Mouse (Mus musculus): ENCODE measurements around the gene Tnfrsf1a. TPM values are rescaled to one million over a fixed set of nuclear protein-coding genes. Genes with fewer than 3 reads are reported as not detected.

Tnfrsf1a gene
- polyA plus RNA-seq, 1 experiment from 2014 or later, result 41.1 TPM

- no peak for TF ChIP-seq EP300 (IDR thresholded peaks at IDR 0.05; ENCODE audit: low read depth)
- TF ChIP-seq CTCF (IDR thresholded peaks at IDR 0.05; ENCODE audit: low read depth), result no peak
- Histone ChIP-seq H3K9me3 (ENCODE audit: low read length) (no peaks in the 10 kb centered on the region), H3K4me2 (ENCODE audit: low read depth, low read length) (0 out of 2 replicates have a peak overlapping the region, but pooled peaks have one; percentile 35), H3K4me1 (ENCODE audit: insufficient read depth) (peaks cover 6% of the 10 kb centered on the region), H3K4me3 (ENCODE audit: low read depth, low read length) (no peak overlapping the region), H3K9ac (replicated peaks) (no peak overlapping the region), H3K27ac (ENCODE audit: low read depth) (peak overlapping the region; percentile 51; the same call in 1 of the 2 replicates), H3K27me3 (ENCODE audit: insufficient read depth, low read length) (no peaks in the 10 kb centered on the region), H3K36me3 (replicated peaks; ENCODE audit: insufficient read depth, low read length) (no peaks in the 10 kb centered on the region)
- ATAC-seq (no peak; the same call in 1 of the 2 replicates), DNase-seq (no peak)
- WGBS (ENCODE audit: insufficient replicate concordance), result 52% methylated on average over 14 of the region's 14 CpGs
Observed at GRCm38 (mm10) chr6:125333112-125333899, 15.9 kb upstream of the Tnfrsf1a start.

- Histone ChIP-seq H3K36me3 (replicated peaks; ENCODE audit: insufficient read depth, low read length) (no peaks in the 10 kb centered on the region), H3K9me3 (ENCODE audit: low read length) (no peaks in the 10 kb centered on the region), H3K9ac (replicated peaks) (no peak overlapping the region), H3K4me2 (ENCODE audit: low read depth, low read length) (peak overlapping the region; percentile 35; the same call in 1 of the 2 replicates), H3K4me3 (ENCODE audit: low read depth, low read length) (no peak overlapping the region), H3K27ac (ENCODE audit: low read depth) (no peak overlapping the region), H3K27me3 (ENCODE audit: insufficient read depth, low read length) (no peaks in the 10 kb centered on the region), H3K4me1 (ENCODE audit: insufficient read depth) (peaks cover 9% of the 10 kb centered on the region)
- DNase-seq, result no peak
- 52% methylated on average over 2 of the region's 2 CpGs for whole genome bisulfite sequencing (ENCODE audit: insufficient replicate concordance)
- TF ChIP-seq CTCF (IDR thresholded peaks at IDR 0.05; ENCODE audit: low read depth) (no peak), EP300 (IDR thresholded peaks at IDR 0.05; ENCODE audit: low read depth) (no peak)
- ATAC-seq, result no peak
Observed at GRCm38 (mm10) chr6:125334356-125334755, 14.8 kb upstream of the Tnfrsf1a start.

GRCm38 (mm10) chr6:125338791-125339660 lies 10.1 kb upstream of the Tnfrsf1a start:
- DNase-seq (no peak), ATAC-seq (no peak)
- Histone ChIP-seq H3K36me3 (replicated peaks; ENCODE audit: insufficient read depth, low read length) (no peaks in the 10 kb centered on the region), H3K4me3 (ENCODE audit: low read depth, low read length) (no peak overlapping the region), H3K4me2 (ENCODE audit: low read depth, low read length) (no peak overlapping the region), H3K9ac (replicated peaks) (no peak overlapping the region), H3K27ac (ENCODE audit: low read depth) (no peak overlapping the region), H3K9me3 (ENCODE audit: low read length) (no peaks in the 10 kb centered on the region), H3K27me3 (ENCODE audit: insufficient read depth, low read length) (no peaks in the 10 kb centered on the region), H3K4me1 (ENCODE audit: insufficient read depth) (peaks cover 15% of the 10 kb centered on the region)
- 37% methylated on average over 9 of the region's 9 CpGs for WGBS (ENCODE audit: insufficient replicate concordance)
- TF ChIP-seq CTCF (IDR thresholded peaks at IDR 0.05; ENCODE audit: low read depth), result no peak
- no peak for TF ChIP-seq EP300 (IDR thresholded peaks at IDR 0.05; ENCODE audit: low read depth)

- Histone ChIP-seq H3K4me2 (ENCODE audit: low read depth, low read length) (no peak overlapping the region), H3K4me3 (ENCODE audit: low read depth, low read length) (no peak overlapping the region), H3K27ac (ENCODE audit: low read depth) (peak overlapping the region; percentile 65), H3K9me3 (ENCODE audit: low read length) (no peaks in the 10 kb centered on the region), H3K4me1 (ENCODE audit: insufficient read depth) (peaks cover 18% of the 10 kb centered on the region), H3K27me3 (ENCODE audit: insufficient read depth, low read length) (no peaks in the 10 kb centered on the region), H3K9ac (replicated peaks) (no peak overlapping the region), H3K36me3 (replicated peaks; ENCODE audit: insufficient read depth, low read length) (no peaks in the 10 kb centered on the region)
- WGBS (ENCODE audit: insufficient replicate concordance), result 48% methylated on average over 5 of the region's 5 CpGs
- no peak for DNase-seq
- TF ChIP-seq EP300 (IDR thresholded peaks at IDR 0.05; ENCODE audit: low read depth), result no peak
- TF ChIP-seq CTCF (IDR thresholded peaks at IDR 0.05; ENCODE audit: low read depth), result no peak
- ATAC-seq, result peak; percentile 31; the same call in 1 of the 2 replicates
Observed at GRCm38 (mm10) chr6:125340244-125340643, 8.9 kb upstream of the Tnfrsf1a start.

DNA sequence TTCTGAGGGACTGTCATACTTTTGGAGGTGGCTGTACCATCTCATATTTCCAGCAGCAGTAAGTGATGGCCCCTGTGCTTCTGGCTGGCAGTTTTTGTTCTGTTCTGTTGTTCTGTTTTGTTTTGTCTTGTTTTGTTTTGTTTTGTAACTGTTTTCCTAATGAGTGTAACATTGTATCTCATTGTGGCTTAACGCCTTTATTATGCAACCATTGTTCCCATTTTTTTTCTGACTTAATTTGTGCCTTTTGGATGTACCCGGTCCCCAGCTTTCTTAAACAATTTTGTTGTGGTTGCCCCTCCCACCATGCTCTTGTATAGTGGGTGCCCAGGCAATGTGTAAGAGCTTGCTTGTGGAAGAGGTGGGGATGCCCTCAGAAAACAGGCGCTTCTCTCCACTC lies 7.0 kb upstream of the Tnfrsf1a start:
- DNase-seq, result no peak
- TF ChIP-seq EP300 (IDR thresholded peaks at IDR 0.05; ENCODE audit: low read depth) (no peak), CTCF (IDR thresholded peaks at IDR 0.05; ENCODE audit: low read depth) (no peak)
- WGBS (ENCODE audit: insufficient replicate concordance), result 48% methylated on average over 3 of the region's 3 CpGs
- Histone ChIP-seq H3K4me3 (ENCODE audit: low read depth, low read length) (no peak overlapping the region), H3K9me3 (ENCODE audit: low read length) (no peaks in the 10 kb centered on the region), H3K4me1 (ENCODE audit: insufficient read depth) (peaks cover 32% of the 10 kb centered on the region), H3K4me2 (ENCODE audit: low read depth, low read length) (no peak overlapping the region; the same call in 1 of the 2 replicates), H3K27ac (ENCODE audit: low read depth) (peak overlapping the region; percentile 31; the same call in 1 of the 2 replicates), H3K9ac (replicated peaks) (no peak overlapping the region), H3K27me3 (ENCODE audit: insufficient read depth, low read length) (no peaks in the 10 kb centered on the region), H3K36me3 (replicated peaks; ENCODE audit: insufficient read depth, low read length) (no peaks in the 10 kb centered on the region)
- ATAC-seq, result no peak

DNA sequence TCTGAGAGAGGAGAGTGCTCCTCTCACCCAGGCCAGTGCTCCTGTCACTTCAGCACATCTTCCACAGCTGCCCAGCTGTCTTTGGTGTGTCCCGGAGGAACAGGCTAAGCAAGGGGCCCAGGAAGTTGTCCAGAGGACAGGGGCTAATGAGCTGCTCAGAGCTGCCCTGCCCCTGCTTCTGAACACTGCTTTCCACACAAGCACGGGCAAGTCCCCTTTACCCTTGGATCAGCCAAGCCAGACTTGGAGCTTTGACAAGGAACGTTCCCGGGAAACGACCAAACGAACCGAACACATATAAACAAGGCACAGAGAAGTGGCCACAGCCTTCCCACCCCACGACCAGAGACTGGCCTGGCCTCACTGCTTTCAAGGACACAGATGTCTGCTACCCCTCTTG lies 5.1 kb upstream of the Tnfrsf1a start:
- 55% methylated on average over 8 of the region's 8 CpGs for WGBS (ENCODE audit: insufficient replicate concordance)
- Histone ChIP-seq H3K36me3 (replicated peaks; ENCODE audit: insufficient read depth, low read length) (no peaks in the 10 kb centered on the region), H3K9me3 (ENCODE audit: low read length) (no peaks in the 10 kb centered on the region), H3K9ac (replicated peaks) (no peak overlapping the region), H3K4me3 (ENCODE audit: low read depth, low read length) (no peak overlapping the region), H3K4me2 (ENCODE audit: low read depth, low read length) (peak overlapping the region; percentile 24), H3K27me3 (ENCODE audit: insufficient read depth, low read length) (no peaks in the 10 kb centered on the region), H3K4me1 (ENCODE audit: insufficient read depth) (peaks cover 38% of the 10 kb centered on the region), H3K27ac (ENCODE audit: low read depth) (peak overlapping the region; percentile 74)
- no peak for DNase-seq
- no peak for ATAC-seq
- TF ChIP-seq EP300 (IDR thresholded peaks at IDR 0.05; ENCODE audit: low read depth) (no peak), CTCF (IDR thresholded peaks at IDR 0.05; ENCODE audit: low read depth) (no peak)

All from liver, postnatal 0 days (tissue).